Mouse (Mus musculus) embryonic facial prominence, embryonic 10.5 days (tissue): ENCODE results near the gene Raver1. TPM values are rescaled to one million over a fixed set of nuclear protein-coding genes. Genes with fewer than 3 reads are reported as not detected.

Experiments used
- DNase-seq: peaks from one replicate; pipeline ENCODE4 v3.0.0-alpha.2; 2017; ENCODE audit warnings: low spot score
- H3K27ac ChIP-seq: fragments of 300-500 bp; sonication (generic); replicated peaks from 2 replicates; pipeline ENCODE4 v1.5.1; 2016; ENCODE audit warnings: mild to moderate bottlenecking
- H3K27me3 ChIP-seq: fragments of 300-500 bp; sonication (generic); replicated peaks from 2 replicates; pipeline ENCODE4 v1.6.1; 2016; ENCODE audit warnings: low read depth, mild to moderate bottlenecking; ENCODE audit not compliant: poor library complexity, severe bottlenecking
- H3K36me3 ChIP-seq: fragments of 300-500 bp; sonication (generic); replicated peaks from 2 replicates; pipeline ENCODE4 v1.6.1; 2016; ENCODE audit warnings: mild to moderate bottlenecking, moderate library complexity
- H3K4me1 ChIP-seq: fragments of 300-500 bp; sonication (generic); 2 replicates; pipeline ENCODE4 v1.6.1; 2016
- H3K4me3 ChIP-seq: fragments of 300-500 bp; sonication (generic); 2 replicates; pipeline ENCODE4 v1.5.1; 2016; ENCODE audit warnings: mild to moderate bottlenecking, moderate library complexity
- H3K9me3 ChIP-seq: fragments of 300-500 bp; sonication (generic); 2 replicates; pipeline ENCODE4 v1.6.1; 2016; ENCODE audit warnings: mild to moderate bottlenecking
- WGBS: fragments of 180-500 bp; shearing (Covaris S2); methylation state at CpG from one replicate; pipeline ENCODE4 v1.1.7; 2016; 5-methylcytosine and 5-hydroxymethylcytosine counted together
- polyA plus RNA-seq: library from polyadenylated mRNA; unstranded; fragments of >200 nt; fragmentation: Nextera tagmentation; extraction: Ambion mirVana; gene quantifications from 2 replicates; pipeline ENCODE4 v1.2.1, GENCODE M21; 2016

The Raver1 gene
- polyA plus RNA-seq, 1 experiment from 2014 or later, result 98.1 TPM

DNA sequence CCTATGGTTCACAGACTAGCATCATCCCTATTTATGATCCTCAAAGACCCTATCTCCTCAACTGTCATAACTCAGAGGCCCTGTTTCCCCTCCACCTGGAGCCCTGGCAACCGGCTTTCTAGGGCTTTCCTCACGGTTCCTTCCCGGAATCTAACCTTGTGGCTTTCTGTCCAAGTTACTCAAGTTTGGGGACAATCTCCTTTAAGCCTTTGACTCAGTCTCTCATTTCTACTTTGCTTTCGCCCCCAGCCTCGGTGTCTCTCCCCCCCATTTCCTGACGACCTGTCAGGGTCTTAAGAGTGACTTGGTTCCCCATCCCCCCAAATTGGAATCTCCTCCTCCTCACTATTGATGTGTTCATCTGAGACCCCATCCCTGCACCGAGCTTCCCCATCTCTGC is 59.3 kb downstream of the Raver1 start:
- Histone ChIP-seq H3K27me3 (peaks cover 100% of the 10 kb centered on the region), H3K9me3 (no peaks in the 10 kb centered on the region), H3K27ac (no peak overlapping the region), H3K4me1 (peaks cover 82% of the 10 kb centered on the region), H3K36me3 (no peaks in the 10 kb centered on the region), H3K4me3 (peak overlapping the region; percentile 57)
- 4% methylated on average over 7 of the region's 7 CpGs for WGBS
- no peak for DNase-seq

DNA sequence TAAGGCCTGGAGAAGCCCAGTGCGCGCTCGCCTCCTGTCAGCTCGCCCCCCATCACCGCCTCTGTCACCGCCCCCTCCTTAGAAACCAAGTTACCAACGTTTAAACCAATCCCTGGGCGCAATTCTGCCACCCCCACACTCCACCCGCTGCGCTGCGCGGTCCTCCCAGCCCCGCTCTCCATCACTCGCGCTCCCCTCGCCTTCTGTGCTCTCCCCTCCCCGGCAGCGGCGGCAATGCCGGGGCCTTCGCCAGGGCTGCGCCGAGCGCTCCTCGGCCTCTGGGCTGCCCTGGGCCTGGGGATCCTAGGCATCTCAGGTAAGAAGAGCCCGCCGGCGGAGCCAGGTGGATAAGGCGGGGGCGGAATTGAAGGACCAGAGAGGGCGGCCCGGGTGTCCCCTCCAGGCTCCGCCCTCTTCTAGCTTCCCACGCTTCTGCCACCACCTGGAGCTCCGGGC is 59.9 kb downstream of the Raver1 start, which contains the start of gene Icam5:
Gene Icam5 (plus strand): TSS at position 178 of the 456 bp plus-strand sequence.
- Histone ChIP-seq H3K4me1 (peaks cover 76% of the 10 kb centered on the region), H3K27ac (no peak within 1 kb of the TSS), H3K36me3 (no peaks in the 10 kb centered on the region), H3K9me3 (no peaks in the 10 kb centered on the region), H3K4me3 (peak within 1 kb of the TSS; percentile 57), H3K27me3 (peaks cover 100% of the 10 kb centered on the region)
- under 1% methylated on average over 35 of the region's 35 CpGs for WGBS
- DNase-seq, result peak; percentile 53

DNA sequence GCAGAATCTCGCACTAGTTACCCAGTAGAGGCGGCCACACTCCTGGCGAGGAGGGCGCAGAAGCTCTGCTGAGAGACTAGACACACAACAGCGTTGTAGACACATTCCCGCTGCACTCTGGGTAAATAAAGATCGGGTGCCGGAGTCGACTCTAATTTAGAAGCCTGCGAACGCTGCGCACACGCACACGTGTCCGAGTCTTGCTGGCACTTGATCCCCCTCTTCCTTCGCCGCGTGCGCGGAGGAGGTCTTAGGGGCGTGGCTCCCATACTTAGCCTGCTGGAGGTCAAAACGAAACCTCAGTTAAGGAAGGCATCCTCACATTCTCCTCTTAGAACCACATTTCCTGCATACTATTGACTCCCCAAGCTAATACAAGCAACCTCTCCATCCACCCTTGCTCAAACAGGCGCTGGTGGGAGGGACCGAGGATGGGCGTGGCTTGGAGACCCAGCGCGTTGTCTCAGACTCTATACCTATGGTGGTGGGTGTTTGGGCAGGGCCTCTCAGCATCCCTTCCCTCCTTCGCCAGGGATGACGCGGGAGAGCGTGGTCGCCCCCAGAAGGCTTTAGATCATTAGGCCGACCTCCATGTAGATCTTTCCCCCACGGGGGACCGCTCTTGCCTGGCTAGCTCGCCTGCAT is 60.4 kb downstream of the Raver1 start:
- H3K4me1 ChIP-seq, result peaks cover 71% of the 10 kb centered on the region
- under 1% methylated on average over 36 of the region's 36 CpGs for WGBS
- DNase-seq, result peak; percentile 72

DNA sequence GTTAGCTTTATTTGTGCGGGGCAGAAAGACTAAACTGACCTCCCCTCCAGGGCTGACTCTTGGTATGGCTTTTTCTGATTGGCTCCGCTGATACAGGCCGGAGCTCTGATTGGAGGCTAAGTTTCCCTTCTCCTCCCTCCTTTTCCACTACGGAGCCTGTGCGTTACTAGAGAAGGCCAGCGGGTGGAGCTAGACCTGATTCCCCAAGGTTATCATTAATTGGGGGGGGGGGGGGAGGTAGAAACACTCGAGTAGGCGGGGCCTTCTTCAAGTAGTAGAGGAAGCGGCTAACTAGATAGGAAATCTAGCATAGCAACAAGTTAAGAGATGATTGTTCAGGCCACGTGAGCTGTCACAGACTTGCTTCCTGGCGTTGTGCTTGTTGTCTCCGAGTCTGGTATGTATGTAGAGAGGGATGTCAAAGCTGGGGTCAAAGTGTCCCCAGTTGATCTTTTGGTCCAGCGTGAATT is 61.0 kb downstream of the Raver1 start:
- Histone ChIP-seq H3K9me3 (no peaks in the 10 kb centered on the region), H3K4me3 (peak overlapping the region; percentile 57), H3K27me3 (peaks cover 100% of the 10 kb centered on the region), H3K4me1 (peaks cover 67% of the 10 kb centered on the region), H3K27ac (no peak overlapping the region), H3K36me3 (no peaks in the 10 kb centered on the region)
- peak; percentile 88 for DNase-seq
- WGBS, result under 1% methylated on average over 13 of the region's 13 CpGs

More for the DNA sequence above, 60.4 kb downstream of the Raver1 start:
- Histone ChIP-seq H3K9me3 (no peaks in the 10 kb centered on the region), H3K27ac (no peak overlapping the region), H3K36me3 (no peaks in the 10 kb centered on the region), H3K27me3 (peaks cover 100% of the 10 kb centered on the region), H3K4me3 (peak overlapping the region; percentile 57)

DNA sequence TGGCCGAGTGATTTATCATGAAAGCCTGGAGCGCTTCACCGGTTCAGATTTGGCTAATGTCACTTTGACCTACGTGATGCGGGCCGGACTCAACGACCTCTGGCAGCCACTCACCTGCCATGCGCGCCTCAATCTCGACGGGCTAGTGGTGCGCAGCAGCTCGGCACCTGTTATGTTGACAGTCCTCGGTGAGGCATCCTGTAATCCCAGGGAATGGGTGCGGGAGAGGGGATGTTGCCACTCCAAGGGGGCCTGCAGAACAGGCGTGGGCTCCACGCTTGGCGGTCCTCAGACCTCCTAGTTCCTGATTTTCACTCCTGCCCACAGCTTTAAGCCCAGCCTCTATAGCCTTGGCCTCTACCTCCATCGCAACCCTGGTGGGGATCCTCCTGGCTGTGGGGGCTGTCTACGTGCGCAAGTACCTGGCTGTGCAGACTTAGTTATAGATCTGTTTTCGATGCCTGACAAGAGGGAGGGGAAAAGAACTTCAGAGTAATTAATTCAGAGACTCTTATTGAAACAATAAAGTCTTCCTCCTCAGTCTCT is 61.7 kb downstream of the Raver1 start:
- Histone ChIP-seq H3K4me3 (peak overlapping the region; percentile 57), H3K9me3 (no peaks in the 10 kb centered on the region), H3K27me3 (peaks cover 100% of the 10 kb centered on the region), H3K36me3 (no peaks in the 10 kb centered on the region), H3K4me1 (peaks cover 63% of the 10 kb centered on the region), H3K27ac (no peak overlapping the region)
- DNase-seq, result no peak
- 21% methylated on average over 22 of the region's 22 CpGs for WGBS

DNA sequence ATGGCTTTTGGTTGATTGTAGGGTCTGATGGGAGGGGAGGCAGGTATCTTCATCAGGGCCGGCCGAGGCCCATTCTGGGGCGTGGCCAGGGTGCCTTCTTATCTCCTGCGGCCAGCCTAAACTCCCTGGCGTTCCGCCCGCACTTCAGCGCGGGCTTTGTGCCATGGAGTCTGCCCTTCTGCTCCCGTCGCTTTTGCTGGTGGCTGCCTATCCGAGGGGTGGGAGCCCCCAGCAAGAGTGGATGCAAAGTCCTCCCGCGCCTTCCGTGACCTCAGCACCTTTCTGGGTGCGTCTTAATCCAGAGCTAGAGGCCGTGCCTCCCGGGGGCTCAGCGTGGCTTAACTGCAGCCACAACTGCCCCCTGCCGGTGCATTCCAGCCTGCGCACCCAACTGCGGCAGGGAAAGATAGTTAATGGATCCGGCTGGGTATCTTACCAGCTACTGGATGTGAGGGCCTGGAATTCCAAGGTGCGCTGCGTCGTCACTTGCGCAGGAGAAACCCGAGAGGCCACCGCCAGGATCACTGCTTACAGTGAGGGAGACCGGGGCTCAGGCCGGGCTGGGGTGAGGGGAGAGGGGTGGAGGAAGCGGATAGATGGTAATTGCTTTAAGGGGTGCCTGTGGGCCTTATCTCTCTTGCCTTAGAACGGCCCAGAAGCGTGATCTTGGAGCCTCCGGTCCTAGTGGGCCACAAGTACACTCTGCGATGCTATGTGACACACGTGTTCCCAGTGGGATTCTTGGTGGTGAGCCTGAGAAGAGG is 62.3 kb downstream of the Raver1 start, which contains the start of gene Icam4:
Gene Icam4 (plus strand): TSS at position 83 of the 764 bp plus-strand sequence.
- H3K4me1 ChIP-seq, result peaks cover 56% of the 10 kb centered on the region
- H3K4me3 ChIP-seq, result peak within 1 kb of the TSS; percentile 57
- peaks cover 95% of the 10 kb centered on the region for H3K27me3 ChIP-seq
- H3K9me3 ChIP-seq, result no peaks in the 10 kb centered on the region
- H3K36me3 ChIP-seq, result no peaks in the 10 kb centered on the region
- 2% methylated on average over 37 of the region's 37 CpGs for WGBS
- DNase-seq, result peak; percentile 87
- H3K27ac ChIP-seq, result peak within 1 kb of the TSS; percentile 73

DNA sequence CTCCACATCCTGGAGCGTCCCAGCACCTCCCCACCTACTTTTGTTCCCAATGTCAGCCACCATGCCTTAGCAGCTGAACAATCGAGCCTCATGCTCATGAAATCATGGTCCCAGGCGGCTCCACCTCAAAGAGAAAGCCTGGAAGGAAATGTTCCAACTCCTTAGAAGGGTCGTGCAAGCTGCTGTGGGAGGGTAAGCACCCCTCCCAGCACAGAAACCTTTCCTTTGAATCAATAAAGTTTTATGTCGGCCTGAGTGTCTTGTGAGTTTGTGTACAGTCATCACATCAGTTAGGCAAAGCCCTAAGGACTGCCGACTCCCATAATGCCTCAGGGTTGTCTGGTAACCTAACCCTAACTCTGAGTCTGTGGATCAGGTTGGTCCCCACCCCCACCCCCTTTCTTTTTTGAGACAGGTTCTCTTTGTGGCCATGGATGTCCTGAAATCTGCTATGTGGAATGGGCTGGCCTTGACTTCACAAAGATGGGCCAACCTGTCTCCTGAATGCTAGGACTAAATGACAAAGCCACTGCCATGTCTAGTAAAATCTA is 63.2 kb downstream of the Raver1 start:
- Histone ChIP-seq H3K36me3 (no peaks in the 10 kb centered on the region), H3K4me3 (0 out of 2 replicates have a peak overlapping the region, but pooled peaks have one; percentile 57), H3K27ac (no peak overlapping the region), H3K27me3 (peaks cover 87% of the 10 kb centered on the region), H3K4me1 (peaks cover 53% of the 10 kb centered on the region), H3K9me3 (no peaks in the 10 kb centered on the region)
- WGBS, result 72% methylated on average over 6 of the region's 6 CpGs
- no peak for DNase-seq

DNA sequence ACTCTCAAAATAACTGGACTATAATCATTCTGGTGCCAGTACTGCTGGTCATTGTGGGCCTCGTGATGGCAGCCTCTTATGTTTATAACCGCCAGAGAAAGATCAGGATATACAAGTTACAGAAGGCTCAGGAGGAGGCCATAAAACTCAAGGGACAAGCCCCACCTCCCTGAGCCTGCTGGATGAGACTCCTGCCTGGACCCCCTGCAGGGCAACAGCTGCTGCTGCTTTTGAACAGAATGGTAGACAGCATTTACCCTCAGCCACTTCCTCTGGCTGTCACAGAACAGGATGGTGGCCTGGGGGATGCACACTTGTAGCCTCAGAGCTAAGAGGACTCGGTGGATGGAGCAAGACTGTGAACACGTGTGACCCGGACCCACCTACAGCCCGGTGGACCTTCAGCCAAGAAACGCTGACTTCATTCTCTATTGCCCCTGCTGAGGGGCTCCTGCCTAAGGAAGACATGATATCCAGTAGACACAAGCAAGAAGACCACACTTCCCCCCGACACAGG is 64.0 kb downstream of the Raver1 start:
- Histone ChIP-seq H3K4me1 (peaks cover 45% of the 10 kb centered on the region), H3K4me3 (no peak overlapping the region), H3K27me3 (peaks cover 79% of the 10 kb centered on the region), H3K27ac (no peak overlapping the region), H3K36me3 (no peaks in the 10 kb centered on the region), H3K9me3 (no peaks in the 10 kb centered on the region)
- 67% methylated on average over 8 of the region's 8 CpGs for WGBS
- no peak for DNase-seq

DNA sequence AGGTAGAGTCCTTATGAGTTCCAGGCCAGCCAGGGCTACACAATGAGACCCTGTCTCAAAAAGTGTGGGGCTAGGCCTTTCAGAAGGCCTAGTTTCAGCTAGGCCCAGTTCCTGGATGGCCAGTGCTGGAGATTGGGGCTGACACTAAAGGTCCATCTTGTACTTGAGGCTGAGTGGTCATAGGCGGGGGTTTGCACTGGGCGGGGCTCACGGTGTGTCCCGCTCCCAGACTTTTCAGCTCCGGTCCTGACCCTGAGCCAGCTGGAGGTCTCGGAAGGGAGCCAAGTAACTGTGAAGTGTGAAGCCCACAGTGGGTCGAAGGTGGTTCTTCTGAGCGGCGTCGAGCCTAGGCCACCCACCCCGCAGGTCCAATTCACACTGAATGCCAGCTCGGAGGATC is 65.0 kb downstream of the Raver1 start:
- Histone ChIP-seq H3K27me3 (peaks cover 72% of the 10 kb centered on the region), H3K27ac (no peak overlapping the region), H3K9me3 (no peaks in the 10 kb centered on the region), H3K4me1 (peaks cover 35% of the 10 kb centered on the region), H3K36me3 (no peaks in the 10 kb centered on the region), H3K4me3 (0 out of 2 replicates have a peak overlapping the region, but pooled peaks have one; percentile 1)
- no peak for DNase-seq
- 82% methylated on average over 12 of the region's 12 CpGs for WGBS

DNA sequence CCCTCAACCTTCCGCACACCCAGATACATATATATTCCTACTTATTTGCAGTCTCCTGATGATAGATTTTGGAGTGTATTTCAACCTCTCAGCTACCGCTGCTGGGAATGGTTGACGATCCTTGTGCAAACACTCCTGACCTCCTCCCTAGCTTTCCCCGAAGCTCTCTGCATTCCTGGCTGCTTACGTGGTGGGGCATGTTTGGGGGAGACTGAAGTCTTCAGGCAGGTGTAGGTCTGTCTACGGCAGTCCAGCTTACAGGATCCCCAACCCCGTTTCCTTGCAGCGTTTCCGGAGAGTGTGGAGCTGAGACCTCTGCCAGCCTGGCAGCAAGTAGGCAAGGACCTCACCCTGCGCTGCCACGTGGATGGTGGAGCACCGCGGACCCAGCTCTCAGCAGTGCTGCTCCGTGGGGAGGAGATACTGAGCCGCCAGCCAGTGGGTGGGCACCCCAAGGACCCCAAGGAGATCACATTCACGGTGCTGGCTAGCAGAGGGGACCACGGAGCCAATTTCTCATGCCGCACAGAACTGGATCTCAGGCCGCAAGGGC is 66.5 kb downstream of the Raver1 start:
- Histone ChIP-seq H3K27me3 (peaks cover 59% of the 10 kb centered on the region), H3K36me3 (no peaks in the 10 kb centered on the region), H3K9me3 (no peaks in the 10 kb centered on the region), H3K27ac (no peak overlapping the region), H3K4me1 (peaks cover 21% of the 10 kb centered on the region), H3K4me3 (no peak overlapping the region)
- no peak for DNase-seq
- 74% methylated on average over 19 of the region's 19 CpGs for WGBS
